Comparison of ENCODE assay signal across 13 mouse cellular contexts in genomic region chr3:128082463-128082862, GRCm38 (mm10).
"Had no signal": no experiment of that assay in that cellular context is flagged by ENCODE, and none has a peak within 500 bp of the region (broad histone marks: within the 10 kb centered on the region; RNA-seq: fewer than 3 reads in every experiment).

No protein-coding gene starts in this region.

- H3K4me2 ChIP-seq: limb, embryonic 12.5 days; liver, embryonic 13.5 days; midbrain, embryonic 13.5 days; neural tube, embryonic 15.5 days had no signal

- H3K4me1 ChIP-seq: limb, embryonic 12.5 days; liver, embryonic 13.5 days; midbrain, embryonic 13.5 days; neural tube, embryonic 15.5 days had no signal

- H3K9ac ChIP-seq: limb, embryonic 12.5 days; liver, embryonic 13.5 days; liver, postnatal 0 days; midbrain, embryonic 13.5 days; neural tube, embryonic 15.5 days had no signal

- H3K27ac ChIP-seq: layer of hippocampus, adult 2 months; limb, embryonic 12.5 days; liver, embryonic 13.5 days; midbrain, embryonic 13.5 days; neural tube, embryonic 15.5 days had no signal

- H3K36me3 ChIP-seq: limb, embryonic 12.5 days; liver, embryonic 13.5 days; midbrain, embryonic 13.5 days; neural tube, embryonic 15.5 days had no signal

- H3K4me3 ChIP-seq: layer of hippocampus, adult 2 months; limb, embryonic 12.5 days; liver, embryonic 13.5 days; midbrain, embryonic 13.5 days; neural tube, embryonic 15.5 days had no signal

- DNase-seq: kidney, postnatal 10 days; kidney, postnatal 4 days; liver; liver, embryonic 13.5 days; liver, postnatal 0 days; lung, postnatal 36 days; right cerebral cortex, postnatal 4 days; spleen, adult 18-20 months; thymus, postnatal 36 days had no signal

- H3K27me3 ChIP-seq: limb, embryonic 12.5 days; liver, embryonic 13.5 days; midbrain, embryonic 13.5 days; neural tube, embryonic 15.5 days had no signal

- H3K9me3 ChIP-seq: limb, embryonic 12.5 days; liver, embryonic 13.5 days; midbrain, embryonic 13.5 days; neural tube, embryonic 15.5 days had no signal

- ATAC-seq: liver, postnatal 0 days; midbrain, embryonic 13.5 days had no signal
